9 mouse cellular contexts compared by ENCODE assay signal in genomic region chr13:41079421-41079780, GRCm38 (mm10). TPM values are rescaled to one million over a fixed set of nuclear protein-coding genes. Genes with fewer than 3 reads are reported as not detected.
A peak's percentile ranks its signal among the peaks of the same experiment; 100 is the strongest.
DNase-seq lines count a peak whose midpoint lies in the region; ATAC-seq and TF ChIP-seq lines count a peak whose summit lies in the region.
"Had no signal": no experiment of that assay in that cellular context is flagged by ENCODE, and none has a peak within 500 bp of the region (broad histone marks: within the 10 kb centered on the region; RNA-seq: fewer than 3 reads in every experiment).

Gene Mak (minus strand): TSS chr13:41079706.

- TF ChIP-seq CTCF in forebrain, postnatal 0 days (IDR thresholded peaks at IDR 0.05; ENCODE audit: low read depth) = no peak

- no peaks in the 10 kb centered on the region for H3K9me3 ChIP-seq in forebrain, postnatal 0 days (ENCODE audit: low read length)
- no peaks in the 10 kb centered on the region for H3K9me3 ChIP-seq in intestine, embryonic 15.5 days

- H3K9ac ChIP-seq in forebrain, postnatal 0 days = peak within 1 kb of the TSS; percentile 50
- H3K9ac ChIP-seq in intestine, embryonic 15.5 days = peak within 1 kb of the TSS; percentile 30

- H3K27me3 ChIP-seq in forebrain, postnatal 0 days (ENCODE audit: insufficient read depth, low read length) = no peaks in the 10 kb centered on the region
- H3K27me3 ChIP-seq in intestine, embryonic 15.5 days (replicated peaks) = peaks cover 14% of the 10 kb centered on the region; the same call in 1 of the 2 replicates

- peaks cover 2% of the 10 kb centered on the region; the same call in 1 of the 2 replicates for H3K4me1 ChIP-seq in forebrain, postnatal 0 days (ENCODE audit: insufficient read depth)
- H3K4me1 ChIP-seq in intestine, embryonic 15.5 days (replicated peaks) = no peaks in the 10 kb centered on the region

- no peaks in the 10 kb centered on the region for H3K36me3 ChIP-seq in forebrain, postnatal 0 days (ENCODE audit: insufficient read depth)
- no peaks in the 10 kb centered on the region for H3K36me3 ChIP-seq in intestine, embryonic 15.5 days

- peak; percentile 92 for ATAC-seq in forebrain, postnatal 0 days
- peak; percentile 98 for ATAC-seq in intestine, embryonic 15.5 days
- no peak for ATAC-seq in activated CD4-positive, CD25-positive, alpha-beta regulatory T cell, adult 4 months

- under 1% methylated on average over 40 of the region's 40 CpGs for WGBS in forebrain, postnatal 0 days
- WGBS in intestine, embryonic 15.5 days = under 1% methylated on average over 37 of the region's 40 CpGs

- H3K27ac ChIP-seq in forebrain, postnatal 0 days (ENCODE audit: low read depth, low read length) = no peak within 1 kb of the TSS
- no peak within 1 kb of the TSS for H3K27ac ChIP-seq in intestine, embryonic 15.5 days
- H3K27ac ChIP-seq: macrophage had no signal

- DNase-seq in T-cell, adult 2 months (ENCODE audit: low spot score) = peak; percentile 66
- DNase-seq in cerebellum, adult 18-20 months = peak; percentile 26 to 27
- DNase-seq in forebrain, postnatal 0 days = peak; percentile 80
- peak; percentile 76 for DNase-seq in left cerebral cortex, postnatal 25 days (ENCODE audit: low spot score in 2 of 2)
- DNase-seq in mesoderm, embryonic 11.5 days (ENCODE audit: low read depth, low spot score) = peak; percentile 85
- peak; percentile 58 for DNase-seq in right cerebral cortex, postnatal 4 days

- H3K4me2 ChIP-seq in forebrain, postnatal 0 days (ENCODE audit: low read depth) = peak within 1 kb of the TSS; percentile 88
- peak within 1 kb of the TSS; percentile 95 for H3K4me2 ChIP-seq in intestine, embryonic 15.5 days (replicated peaks)

- H3K4me3 ChIP-seq in forebrain, postnatal 0 days (ENCODE audit: low read depth, low read length) = peak within 1 kb of the TSS; percentile 50
- peak within 1 kb of the TSS; percentile 49 for H3K4me3 ChIP-seq in intestine, embryonic 15.5 days (replicated peaks)

- intact Hi-C loops in left cerebral cortex, postnatal 25 days (cut with DNase I) = no loop called here

RNA-seq across cellular contexts. Expression of gene Mak, which starts in this region (rescaled TPM):
- 1.5 and 2.3 TPM in 2 replicates for total RNA-seq in forebrain, postnatal 0 days (2014; rRNA removed)
- 1.2 and 1.9 TPM in 2 replicates for polyA plus RNA-seq in forebrain, postnatal 0 days (2015; fragmentation: Nextera tagmentation; extraction: Ambion mirVana)
- 0.14 and 0.31 TPM in 2 replicates for polyA plus RNA-seq in intestine, embryonic 15.5 days (2015; fragmentation: Nextera tagmentation; extraction: Ambion mirVana)
- total RNA-seq in left cerebral cortex, postnatal 25 days (2021) = 1 to 10 TPM; 2.6 to 2.9 TPM
- polyA plus RNA-seq in activated CD4-positive, CD25-positive, alpha-beta regulatory T cell, adult 4 months (2017; shearing (Covaris generic)) = under 1 TPM in 1 of 2 experiments, not detected in 1; 0.12 TPM

Comparison
In these comparisons a context has a peak if more than half of its experiments do, and no peak if none do; other contexts are left out.
1. Peak in ATAC-seq, H3K4me3 ChIP-seq, H3K9ac ChIP-seq and H3K4me2 ChIP-seq in intestine, embryonic 15.5 days; RNA of the gene not detected or under 1 TPM.
2. DNase-seq: peak in every context shown above with its lines; median percentile 85 in mesoderm, embryonic 11.5 days; 80 in forebrain, postnatal 0 days; 76 in left cerebral cortex, postnatal 25 days; 66 in T-cell, adult 2 months; 58 in right cerebral cortex, postnatal 4 days; 26 in cerebellum, adult 18-20 months.